Mouse (Mus musculus): ENCODE results near the gene Myof.

Gene Myof

GRCm38 (mm10) chr19:37959543-37960215 is 83.7 kb downstream of the Myof start:
- in situ Hi-C loops (cut with MboI; ENCODE audit: unreplicated experiment in 2 of 2) = loop anchor here (5.0 to 10.0 kb wide), 4 partner anchors 83 to 875 kb away; partner anchors contain the start of genes Fra10ac1 (in 1 of the 2), Myof (in 1 of the 2) and Tbc1d12 (in 1 of the 2)

GRCm38 (mm10) chr19:37959076-37959475 is 84.3 kb downstream of the Myof start:
- in situ Hi-C loops (cut with MboI; ENCODE audit: unreplicated experiment in 2 of 2) = loop anchor here in 1 of 2 experiments (5.0 to 10.0 kb wide), 3 partner anchors 83 to 396 kb away; partner anchors contain the start of genes Fra10ac1 and Myof

- in situ Hi-C loops (cut with MboI; ENCODE audit: unreplicated experiment in 2 of 2) = loop anchor here in 1 of 2 experiments (5.0 to 10.0 kb wide), 3 partner anchors 85 to 398 kb away; partner anchors contain the start of genes Fra10ac1 and Myof
Observed at GRCm38 (mm10) chr19:37957256-37957655, 86.1 kb downstream of the Myof start.

- in situ Hi-C loops (cut with MboI; ENCODE audit: unreplicated experiment in 2 of 2) = loop anchor here in 1 of 2 experiments (5.0 to 10.0 kb wide), 3 partner anchors 86 to 399 kb away; partner anchors contain the start of genes Fra10ac1 and Myof
Observed at GRCm38 (mm10) chr19:37956006-37956405, 87.4 kb downstream of the Myof start.

- in situ Hi-C loops (cut with MboI; ENCODE audit: unreplicated experiment in 2 of 2) = loop anchor here in 1 of 2 experiments (5.0 to 10.0 kb wide), 3 partner anchors 87 to 399 kb away; partner anchors contain the start of genes Fra10ac1 and Myof
Observed at GRCm38 (mm10) chr19:37955425-37956001, 87.9 kb downstream of the Myof start.

- in situ Hi-C loops (cut with MboI; ENCODE audit: unreplicated experiment in 2 of 2) = loop anchor here (5.0 to 10.0 kb wide), 5 partner anchors 88 to 400 kb away; partner anchors contain the start of genes Fra10ac1 (in 1 of the 2) and Myof (in 1 of the 2)
Observed at GRCm38 (mm10) chr19:37954772-37955171, 88.6 kb downstream of the Myof start.

- in situ Hi-C loops (cut with MboI; ENCODE audit: unreplicated experiment in 2 of 2) = loop anchor here (5.0 to 10.0 kb wide), 4 partner anchors 98 to 401 kb away; partner anchors contain the start of gene Fra10ac1 (in 1 of the 2)
Observed at GRCm38 (mm10) chr19:37954236-37954635, 89.1 kb downstream of the Myof start.

- in situ Hi-C loops (cut with MboI; ENCODE audit: unreplicated experiment in 2 of 2) = no loop called here
Observed at GRCm38 (mm10) chr19:37946696-37947095, 96.7 kb downstream of the Myof start.

GRCm38 (mm10) chr19:37946053-37946452 is 97.3 kb downstream of the Myof start:
- in situ Hi-C loops (cut with MboI; ENCODE audit: unreplicated experiment in 2 of 2) = no loop called here

GRCm38 (mm10) chr19:37939203-37939602 is 104.2 kb downstream of the Myof start:
- in situ Hi-C loops (cut with MboI; ENCODE audit: unreplicated experiment in 2 of 2) = loop anchor here (10.0 kb wide), 2 partner anchors 374 to 416 kb away; no protein-coding TSS in a partner anchor

GRCm38 (mm10) chr19:37937092-37937491 is 106.3 kb downstream of the Myof start:
- in situ Hi-C loops (cut with MboI; ENCODE audit: unreplicated experiment in 2 of 2) = loop anchor here (10.0 kb wide), 2 partner anchors 372 to 418 kb away; no protein-coding TSS in a partner anchor

GRCm38 (mm10) chr19:37934640-37935039 is 108.7 kb downstream of the Myof start:
- in situ Hi-C loops (cut with MboI; ENCODE audit: unreplicated experiment in 2 of 2) = loop anchor here (5.0 to 10.0 kb wide), 3 partner anchors 232 to 420 kb away; no protein-coding TSS in a partner anchor

- in situ Hi-C loops (cut with MboI; ENCODE audit: unreplicated experiment in 2 of 2) = loop anchor here (5.0 to 10.0 kb wide), 3 partner anchors 230 to 423 kb away; no protein-coding TSS in a partner anchor
Observed at GRCm38 (mm10) chr19:37932198-37932597, 111.2 kb downstream of the Myof start.

- in situ Hi-C loops (cut with MboI; ENCODE audit: unreplicated experiment in 2 of 2) = no loop called here
Observed at GRCm38 (mm10) chr19:37927911-37928310, 115.5 kb downstream of the Myof start.

- in situ Hi-C loops (cut with MboI; ENCODE audit: unreplicated experiment in 2 of 2) = no loop called here
Observed at GRCm38 (mm10) chr19:37925323-37925722, 118.1 kb downstream of the Myof start.

- in situ Hi-C loops (cut with MboI; ENCODE audit: unreplicated experiment in 2 of 2) = loop anchor here in 1 of 2 experiments (25.0 kb wide), 1 partner anchor 1137 kb away; no protein-coding TSS in a partner anchor
Observed at GRCm38 (mm10) chr19:37924266-37924665, 119.1 kb downstream of the Myof start.

GRCm38 (mm10) chr19:37921098-37921497 is 122.3 kb downstream of the Myof start:
- in situ Hi-C loops (cut with MboI; ENCODE audit: unreplicated experiment in 2 of 2) = loop anchor here in 1 of 2 experiments (25.0 kb wide), 1 partner anchor 1134 kb away; no protein-coding TSS in a partner anchor

- in situ Hi-C loops (cut with MboI; ENCODE audit: unreplicated experiment in 2 of 2) = loop anchor here in 1 of 2 experiments (25.0 kb wide), 1 partner anchor 1131 kb away; no protein-coding TSS in a partner anchor
Observed at GRCm38 (mm10) chr19:37918515-37918932, 124.9 kb downstream of the Myof start.

GRCm38 (mm10) chr19:37914261-37914660 is 129.1 kb downstream of the Myof start:
- in situ Hi-C loops (cut with MboI; ENCODE audit: unreplicated experiment in 2 of 2) = loop anchor here in 1 of 2 experiments (25.0 kb wide), 1 partner anchor 1127 kb away; no protein-coding TSS in a partner anchor

- in situ Hi-C loops (cut with MboI; ENCODE audit: unreplicated experiment in 2 of 2) = loop anchor here in 1 of 2 experiments (25.0 kb wide), 1 partner anchor 1125 kb away; no protein-coding TSS in a partner anchor
Observed at GRCm38 (mm10) chr19:37912501-37912900, 130.9 kb downstream of the Myof start.

Data from v-Abl transformed pro-B cells (cell line).